Mouse (Mus musculus) forebrain, embryonic 14.5 days (tissue): Measurements from ENCODE around the gene Dpm3. TPM values are rescaled to one million over a fixed set of nuclear protein-coding genes. Genes with fewer than 3 reads are reported as not detected.
A peak's percentile ranks its signal among the peaks of the same experiment; 100 is the strongest.

Experiments
- ATAC-seq: fragments of 200-750 bp; cut with Nextera tagmentation; 2 replicates; pipeline ENCODE4 v1.8.0; 2017; ENCODE audit warnings: mild to moderate bottlenecking, moderate library complexity
- DNase-seq: peaks from one replicate; pipeline ENCODE4 v3.0.0-alpha.2; 2015; ENCODE audit warnings: low spot score
- H3K27ac ChIP-seq: fragments of 300-500 bp; sonication (generic); 2 replicates; pipeline ENCODE4 v1.5.1; 2014; ENCODE audit warnings: low read depth, mild to moderate bottlenecking, control low read depth, low read length, moderate library complexity
- H3K27me3 ChIP-seq: fragments of 300-500 bp; sonication (generic); replicated peaks from 2 replicates; pipeline ENCODE4 v1.6.1; 2014; ENCODE audit warnings: low read length, control low read depth, mixed read lengths; ENCODE audit not compliant: control insufficient read depth, insufficient read depth
- H3K36me3 ChIP-seq: fragments of 300-500 bp; sonication (generic); 2 replicates; pipeline ENCODE4 v1.6.1; 2014; ENCODE audit warnings: low read length, control low read depth; ENCODE audit not compliant: control insufficient read depth, insufficient read depth
- H3K4me1 ChIP-seq: fragments of 300-500 bp; sonication (generic); 2 replicates; pipeline ENCODE4 v1.6.1; 2014; ENCODE audit warnings: antibody characterized with exemption, low read length, control low read depth; ENCODE audit not compliant: control insufficient read depth, insufficient read depth
- H3K4me2 ChIP-seq: fragments of 300-500 bp; sonication (generic); 2 replicates; pipeline ENCODE4 v1.6.1; 2014; ENCODE audit warnings: mild to moderate bottlenecking, control low read depth, low read length
- H3K4me3 ChIP-seq: fragments of 300-500 bp; sonication (generic); 2 replicates; pipeline ENCODE4 v1.5.1; 2014; ENCODE audit warnings: low read depth, low read length, control low read depth
- H3K9ac ChIP-seq: fragments of 300-500 bp; sonication (generic); 2 replicates; pipeline ENCODE4 v1.6.1; 2014; ENCODE audit warnings: mild to moderate bottlenecking, low read length, control low read depth, moderate library complexity
- H3K9me3 ChIP-seq: fragments of 300-500 bp; sonication (generic); replicated peaks from 2 replicates; pipeline ENCODE4 v1.6.1; 2016; ENCODE audit warnings: low read length, control low read depth, mixed read lengths; ENCODE audit not compliant: control insufficient read depth
- WGBS: fragments of 180-500 bp; shearing (Covaris S2); extraction: QIAGEN DNeasy Blood & Tissue Kit; methylation state at CpG from one replicate; pipeline ENCODE4 v1.1.7; 2014; 5-methylcytosine and 5-hydroxymethylcytosine counted together
- polyA plus RNA-seq: library from polyadenylated mRNA; unstranded; fragments of >200 nt; fragmentation: Nextera tagmentation; extraction: Ambion mirVana; gene quantifications from 2 replicates; pipeline ENCODE4 v1.2.1, GENCODE M21; 2014

Dpm3 gene
- polyA plus RNA-seq, 1 experiment from 2014 or later, result 112 TPM

GRCm38 (mm10) chr3:89218271-89218670, 40.9 kb upstream of the Dpm3 start:
- Histone ChIP-seq H3K27me3 (no peaks in the 10 kb centered on the region), H3K4me1 (peaks cover 23% of the 10 kb centered on the region), H3K4me2 (no peak overlapping the region), H3K9ac (no peak overlapping the region), H3K36me3 (peaks cover 31% of the 10 kb centered on the region), H3K4me3 (no peak overlapping the region), H3K27ac (no peak overlapping the region), H3K9me3 (no peaks in the 10 kb centered on the region)
- ATAC-seq (no peak), DNase-seq (no peak)
- WGBS, result 68% methylated on average over 1 of the region's 1 CpGs

- DNase-seq (no peak), ATAC-seq (no peak)
- Histone ChIP-seq H3K4me3 (no peak overlapping the region), H3K9ac (no peak overlapping the region), H3K9me3 (no peaks in the 10 kb centered on the region), H3K4me1 (peaks cover 33% of the 10 kb centered on the region), H3K4me2 (no peak overlapping the region), H3K27ac (no peak overlapping the region), H3K27me3 (no peaks in the 10 kb centered on the region), H3K36me3 (peaks cover 42% of the 10 kb centered on the region)
- WGBS, result 57% methylated on average over 8 of the region's 8 CpGs
Measured at GRCm38 (mm10) chr3:89219546-89219945, 39.6 kb upstream of the Dpm3 start.

- Histone ChIP-seq H3K27me3 (no peaks in the 10 kb centered on the region), H3K4me1 (peaks cover 35% of the 10 kb centered on the region), H3K9ac (no peak overlapping the region; the same call in 1 of the 2 replicates), H3K4me2 (no peak overlapping the region), H3K36me3 (peaks cover 42% of the 10 kb centered on the region), H3K27ac (no peak overlapping the region), H3K9me3 (no peaks in the 10 kb centered on the region), H3K4me3 (no peak overlapping the region)
- DNase-seq, result no peak
- 62% methylated on average over 5 of the region's 5 CpGs for WGBS
- ATAC-seq, result no peak
Measured at GRCm38 (mm10) chr3:89221167-89221566, 38.0 kb upstream of the Dpm3 start.

DNA sequence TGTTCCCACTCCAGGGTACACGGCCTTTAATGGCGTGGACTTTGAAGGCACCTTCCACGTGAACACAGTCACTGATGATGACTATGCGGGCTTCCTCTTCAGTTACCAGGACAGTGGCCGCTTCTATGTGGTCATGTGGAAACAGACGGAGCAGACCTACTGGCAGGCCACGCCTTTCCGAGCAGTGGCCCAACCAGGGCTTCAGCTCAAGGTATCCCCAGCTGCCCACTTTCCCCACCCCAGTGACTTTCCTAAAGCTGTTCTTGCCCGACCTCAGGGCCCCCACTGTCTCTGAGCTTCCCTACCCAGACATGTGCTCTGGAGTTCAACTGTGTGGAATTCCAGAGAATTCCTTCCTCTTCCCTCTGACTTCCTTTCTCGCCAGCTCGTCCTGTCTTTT, 34.4 kb upstream of the Dpm3 start:
- no peak for ATAC-seq
- Histone ChIP-seq H3K4me3 (peak overlapping the region; percentile 62), H3K4me2 (peak overlapping the region; percentile 72), H3K27ac (peak overlapping the region; percentile 94), H3K4me1 (peaks cover 48% of the 10 kb centered on the region), H3K9ac (peak overlapping the region; percentile 85), H3K36me3 (peaks cover 39% of the 10 kb centered on the region), H3K27me3 (no peaks in the 10 kb centered on the region), H3K9me3 (no peaks in the 10 kb centered on the region)
- 17% methylated on average over 11 of the region's 11 CpGs for WGBS
- DNase-seq, result no peak

GRCm38 (mm10) chr3:89225321-89225815, 33.8 kb upstream of the Dpm3 start:
- peaks cover 35% of the 10 kb centered on the region for H3K36me3 ChIP-seq
- H3K9me3 ChIP-seq, result no peaks in the 10 kb centered on the region
- H3K27ac ChIP-seq, result peak overlapping the region; percentile 94
- whole genome bisulfite sequencing, result 6% methylated on average over 12 of the region's 12 CpGs
- DNase-seq (no peak), ATAC-seq (no peak)
- H3K9ac ChIP-seq, result peak overlapping the region; percentile 85
- peak overlapping the region; percentile 72 for H3K4me2 ChIP-seq
- no peaks in the 10 kb centered on the region for H3K27me3 ChIP-seq
- peaks cover 48% of the 10 kb centered on the region for H3K4me1 ChIP-seq
- peak overlapping the region; percentile 62 for H3K4me3 ChIP-seq

GRCm38 (mm10) chr3:89225918-89226317, 33.2 kb upstream of the Dpm3 start:
- 6% methylated on average over 4 of the region's 4 CpGs for WGBS
- Histone ChIP-seq H3K27ac (peak overlapping the region; percentile 94), H3K9ac (peak overlapping the region; percentile 85), H3K27me3 (no peaks in the 10 kb centered on the region), H3K4me3 (peak overlapping the region; percentile 62), H3K36me3 (peaks cover 35% of the 10 kb centered on the region), H3K4me2 (peak overlapping the region; percentile 72), H3K4me1 (peaks cover 48% of the 10 kb centered on the region), H3K9me3 (no peaks in the 10 kb centered on the region)
- DNase-seq (peak; percentile 95), ATAC-seq (peak; percentile 66)

GRCm38 (mm10) chr3:89226361-89226760, 32.8 kb upstream of the Dpm3 start:
- H3K4me3 ChIP-seq, result peak overlapping the region; percentile 62
- H3K9ac ChIP-seq, result peak overlapping the region; percentile 85
- H3K27ac ChIP-seq, result peak overlapping the region; percentile 94
- H3K4me2 ChIP-seq, result peak overlapping the region; percentile 72
- DNase-seq (no peak), ATAC-seq (no peak)
- WGBS, result under 1% methylated on average over 11 of the region's 11 CpGs
- peaks cover 46% of the 10 kb centered on the region for H3K4me1 ChIP-seq
- no peaks in the 10 kb centered on the region for H3K27me3 ChIP-seq
- no peaks in the 10 kb centered on the region for H3K9me3 ChIP-seq
- peaks cover 32% of the 10 kb centered on the region for H3K36me3 ChIP-seq

DNA sequence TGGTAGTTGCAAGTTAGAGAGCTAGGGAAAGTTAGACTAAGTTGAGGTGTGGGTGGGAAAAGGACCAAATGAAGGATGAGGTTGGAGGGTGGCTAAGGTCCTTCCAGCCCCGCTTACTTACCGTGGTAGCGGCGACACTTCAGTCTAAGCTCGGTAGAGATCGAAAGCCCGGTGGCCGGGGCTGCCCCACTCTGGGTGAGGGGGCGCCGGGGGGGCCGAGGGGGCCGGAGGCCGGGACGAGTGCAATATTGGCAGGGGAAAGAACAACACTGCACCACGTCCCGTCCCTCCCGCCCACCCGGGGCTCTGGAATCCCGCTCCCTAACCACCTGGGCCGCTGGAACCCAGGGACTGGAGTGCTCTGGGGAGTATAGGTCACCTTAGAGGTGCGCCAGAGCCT, 32.3 kb upstream of the Dpm3 start, which contains the start of gene Mtx1:
Gene Mtx1 (minus strand): TSS at position 189 of the 400 bp plus-strand sequence.
- under 1% methylated on average over 21 of the region's 21 CpGs for WGBS
- peaks cover 27% of the 10 kb centered on the region for H3K36me3 ChIP-seq
- DNase-seq, result no peak
- peak within 1 kb of the TSS; percentile 94 for H3K27ac ChIP-seq
- peak within 1 kb of the TSS; percentile 72 for H3K4me2 ChIP-seq
- H3K4me1 ChIP-seq, result peaks cover 45% of the 10 kb centered on the region
- H3K4me3 ChIP-seq, result peak within 1 kb of the TSS; percentile 62
- H3K27me3 ChIP-seq, result no peaks in the 10 kb centered on the region
- H3K9ac ChIP-seq, result peak within 1 kb of the TSS; percentile 85
- no peak; the same call in 1 of the 2 replicates for ATAC-seq
- H3K9me3 ChIP-seq, result no peaks in the 10 kb centered on the region

GRCm38 (mm10) chr3:89227307-89228179, 31.6 kb upstream of the Dpm3 start:
- Histone ChIP-seq H3K9me3 (no peaks in the 10 kb centered on the region), H3K4me3 (peak overlapping the region; percentile 62), H3K4me1 (peaks cover 45% of the 10 kb centered on the region), H3K9ac (peak overlapping the region; percentile 85), H3K27ac (peak overlapping the region; percentile 94), H3K27me3 (no peaks in the 10 kb centered on the region), H3K36me3 (peaks cover 21% of the 10 kb centered on the region), H3K4me2 (peak overlapping the region; percentile 72)
- ATAC-seq (peak; percentile 85), DNase-seq (peak; percentile 99)
- WGBS, result under 1% methylated on average over 41 of the region's 41 CpGs
